Mouse (Mus musculus): ENCODE measurements around the gene Tm4sf1. TPM values are rescaled to one million over a fixed set of nuclear protein-coding genes. Genes with fewer than 3 reads are reported as not detected.

The Tm4sf1 gene
- total RNA-seq, 2 experiments from 2014 or later: 1.2 TPM; not detected in 1

- no peak for ATAC-seq (replicated peaks; ENCODE audit: low FRiP score, poor library complexity, severe bottlenecking)
Measured at GRCm38 (mm10) chr3:57288944-57289491, 12.8 kb downstream of the Tm4sf1 start.

- ATAC-seq (replicated peaks; ENCODE audit: low FRiP score, poor library complexity, severe bottlenecking): no peak
Measured at GRCm38 (mm10) chr3:57287854-57288720, 13.7 kb downstream of the Tm4sf1 start.

DNA sequence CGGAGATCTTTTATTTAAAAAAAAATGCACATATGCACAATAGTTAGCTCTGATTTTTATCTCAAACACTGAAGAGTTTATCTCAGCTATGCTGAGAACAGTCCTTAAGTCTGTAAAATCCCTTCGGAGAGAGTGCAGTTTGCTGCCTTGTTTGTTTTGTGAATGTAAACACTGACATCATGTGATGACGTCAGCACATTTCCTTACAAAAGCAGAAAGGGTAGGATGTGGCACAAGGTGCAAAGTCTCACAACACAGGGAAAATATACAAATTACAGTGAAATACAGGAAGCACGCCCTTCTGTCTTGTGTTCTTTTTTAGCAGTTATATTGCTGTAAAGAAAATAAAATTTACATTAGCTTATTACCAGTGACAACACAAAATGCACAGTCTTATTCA lies 14.3 kb downstream of the Tm4sf1 start:
- no peak for ATAC-seq (replicated peaks; ENCODE audit: low FRiP score, poor library complexity, severe bottlenecking)

- no peak for ATAC-seq (replicated peaks; ENCODE audit: low FRiP score, poor library complexity, severe bottlenecking)
Measured at GRCm38 (mm10) chr3:57278225-57278624, 23.6 kb downstream of the Tm4sf1 start.

DNA sequence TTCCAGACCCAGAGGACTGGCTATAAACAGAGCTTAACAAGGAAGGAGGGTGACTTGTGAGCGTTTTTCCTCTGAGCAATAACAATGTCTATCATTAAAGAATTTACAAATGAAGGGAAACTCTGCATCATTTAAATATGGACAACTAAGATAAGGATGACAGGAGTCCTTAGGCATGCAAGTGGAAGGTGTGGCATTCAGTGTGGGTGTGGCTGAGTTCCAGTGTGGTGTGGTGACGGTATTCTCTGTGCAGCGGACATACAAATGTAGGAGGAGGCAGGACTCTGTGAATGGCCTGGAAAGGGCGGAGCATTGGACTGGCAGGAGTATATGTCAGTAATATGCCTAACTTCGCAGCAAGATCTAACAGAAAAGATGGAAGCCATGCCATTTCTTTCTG lies 24.3 kb downstream of the Tm4sf1 start:
- ATAC-seq (replicated peaks; ENCODE audit: low FRiP score, poor library complexity, severe bottlenecking): no peak

DNA sequence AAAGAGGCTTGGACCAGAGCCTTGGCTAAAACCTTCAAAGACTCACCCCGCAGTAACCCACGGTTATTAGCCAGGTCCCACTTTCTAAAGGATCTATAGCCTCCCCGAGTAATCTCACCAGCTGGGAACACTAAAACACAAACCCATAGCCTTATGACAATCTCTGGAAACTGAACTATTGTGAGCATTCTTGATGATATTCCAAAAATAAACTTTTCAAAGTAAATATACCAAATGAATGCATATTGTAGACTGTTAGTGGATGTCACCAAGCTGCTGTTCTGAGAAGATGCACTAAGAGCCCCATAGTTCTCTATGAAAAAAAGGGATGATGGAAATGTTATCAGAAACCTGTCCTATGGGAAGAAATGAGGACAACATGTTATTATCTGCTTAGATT lies 25.0 kb downstream of the Tm4sf1 start:
- ATAC-seq (replicated peaks; ENCODE audit: low FRiP score, poor library complexity, severe bottlenecking): no peak

DNA sequence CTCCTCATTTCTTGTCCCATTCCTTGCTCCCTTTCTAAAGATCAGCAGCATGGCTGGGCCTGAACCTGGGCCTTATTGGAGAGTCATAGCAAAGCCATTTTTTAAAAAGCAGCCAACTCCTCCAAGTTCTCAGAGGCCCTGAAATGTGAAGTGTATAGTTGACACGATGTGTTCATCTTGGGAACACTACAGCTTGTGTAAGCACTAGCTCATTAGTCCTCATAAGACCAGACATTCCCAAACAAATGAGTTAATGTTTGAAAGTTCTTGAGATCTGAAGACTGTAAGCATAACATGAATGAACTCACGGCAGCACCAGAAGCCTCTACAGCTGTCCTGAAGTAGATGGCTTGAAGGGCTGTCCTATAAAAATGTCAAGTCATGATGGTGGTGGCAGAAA lies 32.8 kb downstream of the Tm4sf1 start:
- no peak for ATAC-seq (replicated peaks; ENCODE audit: low FRiP score, poor library complexity, severe bottlenecking)

DNA sequence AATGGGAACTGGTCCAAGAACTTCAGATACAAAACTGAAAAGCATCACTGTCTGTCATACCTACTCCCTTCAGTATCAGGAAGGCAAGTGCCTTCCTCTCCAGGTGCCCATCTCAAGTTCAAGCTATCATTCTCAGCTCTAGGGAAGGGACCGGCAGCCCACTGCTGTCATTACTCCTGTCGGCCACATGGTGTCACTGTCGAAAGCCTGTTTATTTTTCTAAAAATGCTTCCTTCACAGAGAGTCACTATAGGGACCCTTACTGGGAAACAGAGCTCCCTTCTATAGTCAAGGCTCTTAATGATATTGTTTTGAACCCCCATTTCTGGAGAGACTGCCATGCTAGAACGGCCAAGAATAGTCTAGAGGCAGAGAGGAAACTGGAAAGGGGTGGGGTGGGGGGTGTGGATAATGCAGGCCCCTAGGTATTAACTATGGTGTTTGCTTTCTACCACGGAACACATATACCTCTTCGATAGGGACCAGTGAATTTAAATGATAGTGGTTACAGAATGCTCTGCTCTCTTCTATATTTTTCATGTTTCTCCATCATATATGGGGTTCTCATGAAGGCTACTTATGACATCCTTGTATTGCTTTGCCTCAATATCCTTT lies 34.1 kb downstream of the Tm4sf1 start:
- ATAC-seq (replicated peaks; ENCODE audit: low FRiP score, poor library complexity, severe bottlenecking): no peak

- ATAC-seq (replicated peaks; ENCODE audit: low FRiP score, poor library complexity, severe bottlenecking): no peak
Measured at GRCm38 (mm10) chr3:57253041-57253440, 48.7 kb downstream of the Tm4sf1 start.

DNA sequence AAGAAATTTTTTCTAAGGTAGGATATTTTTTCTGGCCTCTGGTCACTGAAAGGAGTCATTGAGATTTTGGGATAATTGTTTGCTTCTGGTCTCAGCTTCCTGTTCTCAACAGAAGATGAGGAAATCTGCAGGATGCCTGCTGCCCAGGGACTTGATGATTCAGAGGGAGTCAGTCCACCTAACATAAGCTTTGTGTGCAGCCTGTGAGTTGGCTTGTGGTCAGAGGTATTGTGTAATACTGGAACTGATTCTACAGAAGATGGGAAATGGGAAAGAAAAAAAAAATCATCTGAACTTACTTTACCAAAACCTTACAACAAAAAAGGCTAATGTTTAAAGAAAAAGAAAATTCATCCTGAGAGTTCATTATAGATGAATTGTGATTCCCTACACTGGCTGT lies 49.2 kb downstream of the Tm4sf1 start:
- no peak for ATAC-seq (replicated peaks; ENCODE audit: low FRiP score, poor library complexity, severe bottlenecking)

GRCm38 (mm10) chr3:57245242-57245641 lies 56.5 kb downstream of the Tm4sf1 start:
- ATAC-seq (replicated peaks; ENCODE audit: low FRiP score, poor library complexity, severe bottlenecking): no peak

Other genes with a start within 250 kb of the Tm4sf1 start
- not detected in 2 replicates for gene Tm4sf4, start 123.3 kb upstream of the Tm4sf1 start, total RNA-seq (2015; ENCODE audit: low replicate concordance)
- not detected in 2 replicates for gene Tm4sf4, start 123.3 kb upstream of the Tm4sf1 start, total RNA-seq (2017; ENCODE audit: low replicate concordance)

Measured in erythroblast, adult 5-6 weeks (primary cell).